Mouse (Mus musculus) heart, adult 2 months (tissue): ENCODE measurements around the gene Stk38.

Source experiments
- CTCF ChIP-seq: fragments of 200-600 bp; IDR thresholded peaks from 2 replicates; pipeline ENCODE4 v1.8.1; 2022; ENCODE audit warnings: antibody characterized with exemption, mild to moderate bottlenecking, moderate library complexity
- EP300 ChIP-seq: fragments of 200-500 bp; IDR thresholded peaks from 2 replicates; pipeline ENCODE4 v1.6.1; 2011; ENCODE audit warnings: low read depth, low read length, control low read depth; ENCODE audit not compliant: insufficient read depth

DNA sequence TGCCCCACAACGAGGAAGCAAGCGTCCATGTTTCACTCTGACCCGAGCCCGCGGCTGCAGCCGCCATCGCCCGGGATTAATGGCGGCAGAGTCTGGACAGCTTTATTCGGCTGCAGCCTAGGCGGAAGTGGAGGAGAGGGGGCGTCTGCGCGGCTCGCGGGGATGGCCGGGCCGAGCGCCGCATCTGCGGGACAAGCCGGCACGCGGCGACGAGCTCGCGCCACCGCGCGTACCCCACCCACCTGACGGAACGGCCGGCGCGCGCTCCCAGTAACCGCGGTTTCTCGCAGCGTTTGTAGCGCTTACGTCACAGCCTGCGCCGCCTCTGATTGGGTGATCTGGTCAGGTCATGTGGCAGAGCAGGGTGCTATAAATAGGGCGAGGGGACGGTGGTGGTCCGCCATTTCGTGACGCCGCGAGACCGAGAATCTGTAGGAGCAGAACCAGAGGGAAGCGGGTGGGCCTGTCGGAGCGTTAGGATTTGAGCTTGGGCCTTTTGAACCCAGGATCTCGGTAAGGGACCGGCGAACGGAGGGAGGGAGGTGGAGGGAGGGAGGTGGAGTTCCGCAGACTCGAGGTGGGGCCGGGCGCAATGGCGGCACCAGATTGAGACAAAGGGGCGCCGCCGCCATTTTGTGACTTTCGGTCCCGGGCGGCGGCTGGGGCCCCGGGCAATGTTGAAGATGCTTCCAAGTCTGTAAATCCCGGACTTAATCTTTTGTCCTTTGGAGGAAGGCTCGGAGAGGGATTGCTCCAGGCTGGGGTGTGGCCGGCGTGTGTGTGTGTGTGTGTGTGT lies 24.7 kb upstream of the Stk38 start, which contains the start of gene Srsf3:
- TF ChIP-seq EP300 (peak; percentile 85), CTCF (no peak)
